Mouse (Mus musculus) cortical plate, adult 2 months (tissue): ENCODE results near the gene E130308A19Rik.

Source experiments
- CTCF ChIP-seq: fragments of 200-500 bp; IDR thresholded peaks from 2 replicates; pipeline ENCODE4 v1.5.1; 2011; ENCODE audit warnings: mild to moderate bottlenecking, control low read depth, low read length; ENCODE audit not compliant: insufficient read depth; ENCODE audit errors: extremely low read depth
- POLR2A ChIP-seq: fragments of 200-500 bp; IDR thresholded peaks from 2 replicates; pipeline ENCODE4 v1.6.1; 2011; ENCODE audit warnings: mild to moderate bottlenecking, low read length, control low read depth; ENCODE audit not compliant: insufficient read depth; ENCODE audit errors: extremely low read depth

- TF ChIP-seq POLR2A (no peak), CTCF (no peak)
Observed at GRCm38 (mm10) chr4:59777828-59778227, 151.8 kb downstream of the E130308A19Rik start.
